Mouse (Mus musculus) granulocyte monocyte progenitor cell, adult 5-6 weeks (primary cell): Measurements from ENCODE around the gene Ptafr. TPM values are rescaled to one million over a fixed set of nuclear protein-coding genes. Genes with fewer than 3 reads are reported as not detected.

ENCODE experiments used
- ATAC-seq: replicated peaks from 2 replicates; pipeline ENCODE4 v1.8.0; 2016; ENCODE audit warnings: mild to moderate bottlenecking, moderate TSS enrichment, inconsistent platforms; ENCODE audit not compliant: poor library complexity, severe bottlenecking
- total RNA-seq, 2 experiments: library from RNA; stranded (forward) in 1 of 2; stranded (reverse) in 1 of 2; fragments of 200-712, 200-1000 nt in 1 of 2; fragments of >200 nt in 1 of 2; fragmentation: Nextera tagmentation in 1 of 2; gene quantifications; 2 replicates each; pipeline ENCODE4 v1.2.3; 2014 to 2017

The Ptafr gene
- total RNA-seq, 2 experiments from 2014 or later = 1.4 to 2.4 TPM

- no peak for ATAC-seq
Observed at GRCm38 (mm10) chr4:132608147-132608546, 44.3 kb downstream of the Ptafr start.

- peak; percentile 56 for ATAC-seq
Observed at GRCm38 (mm10) chr4:132610301-132610984, 46.6 kb downstream of the Ptafr start.

GRCm38 (mm10) chr4:132611320-132611719 is 47.5 kb downstream of the Ptafr start:
- ATAC-seq = peak; percentile 87

GRCm38 (mm10) chr4:132617873-132618272 is 54.0 kb downstream of the Ptafr start:
- peak; percentile 87 for ATAC-seq

GRCm38 (mm10) chr4:132618850-132619375 is 55.0 kb downstream of the Ptafr start:
- ATAC-seq = no peak

- ATAC-seq = no peak
Observed at GRCm38 (mm10) chr4:132620134-132620533, 56.3 kb downstream of the Ptafr start.

GRCm38 (mm10) chr4:132621287-132622068 is 57.6 kb downstream of the Ptafr start:
- ATAC-seq = peak; percentile 58

- peak; percentile 54 for ATAC-seq
Observed at GRCm38 (mm10) chr4:132624034-132624657, 60.3 kb downstream of the Ptafr start.

GRCm38 (mm10) chr4:132628830-132629229 is 65.0 kb downstream of the Ptafr start:
- peak; percentile 67 for ATAC-seq

Other genes with a start within 250 kb of the Ptafr start
- gene Trnau1ap, start 234.5 kb upstream of the Ptafr start, total RNA-seq (2014; fragmentation: Nextera tagmentation) = 29.7 and 36.3 TPM in 2 replicates
- gene Trnau1ap, start 234.5 kb upstream of the Ptafr start, total RNA-seq (2017) = 37.8 and 54.9 TPM in 2 replicates
- 58.8 and 68.9 TPM in 2 replicates for gene Rcc1, start 210.5 kb upstream of the Ptafr start, total RNA-seq (2014; fragmentation: Nextera tagmentation)
- 46.8 and 53.3 TPM in 2 replicates for gene Rcc1, start 210.5 kb upstream of the Ptafr start, total RNA-seq (2017)
- gene Phactr4, start 141.6 kb upstream of the Ptafr start, total RNA-seq (2014; fragmentation: Nextera tagmentation) = 29.2 and 36.8 TPM in 2 replicates
- 4.2 and 8.1 TPM in 2 replicates for gene Phactr4, start 141.6 kb upstream of the Ptafr start, total RNA-seq (2017)
- gene Med18, start 100.1 kb upstream of the Ptafr start, total RNA-seq (2014; fragmentation: Nextera tagmentation) = 9.2 and 16.1 TPM in 2 replicates
- 9.9 and 16.2 TPM in 2 replicates for gene Med18, start 100.1 kb upstream of the Ptafr start, total RNA-seq (2017)
- 3.4 and 3.9 TPM in 2 replicates for gene Sesn2, start 53.6 kb upstream of the Ptafr start, total RNA-seq (2014; fragmentation: Nextera tagmentation)
- 2.1 and 2.9 TPM in 2 replicates for gene Sesn2, start 53.6 kb upstream of the Ptafr start, total RNA-seq (2017)
- 781 and 857 TPM in 2 replicates for gene Atpif1, start 30.4 kb upstream of the Ptafr start, total RNA-seq (2014; fragmentation: Nextera tagmentation)
- 1,252 and 1,475 TPM in 2 replicates for gene Atpif1, start 30.4 kb upstream of the Ptafr start, total RNA-seq (2017)
- gene Dnajc8, start 28.5 kb upstream of the Ptafr start, total RNA-seq (2014; fragmentation: Nextera tagmentation) = 136 and 140 TPM in 2 replicates
- gene Dnajc8, start 28.5 kb upstream of the Ptafr start, total RNA-seq (2017) = 369 and 376 TPM in 2 replicates
- gene Eya3, start 74.9 kb downstream of the Ptafr start, total RNA-seq (2014; fragmentation: Nextera tagmentation) = 37.0 and 42.0 TPM in 2 replicates
- gene Eya3, start 74.9 kb downstream of the Ptafr start, total RNA-seq (2017) = 37.1 and 38.9 TPM in 2 replicates
- 2.9 and 4.4 TPM in 2 replicates for gene Xkr8, start 168.5 kb downstream of the Ptafr start, total RNA-seq (2014; fragmentation: Nextera tagmentation)
- 5.1 and 15.0 TPM in 2 replicates for gene Xkr8, start 168.5 kb downstream of the Ptafr start, total RNA-seq (2017)
- gene Smpdl3b, start 193.2 kb downstream of the Ptafr start, total RNA-seq (2014; fragmentation: Nextera tagmentation) = 0.47 TPM in 1 of 2 replicates, not detected in the other
- gene Smpdl3b, start 193.2 kb downstream of the Ptafr start, total RNA-seq (2017) = 1.7 TPM in 1 of 2 replicates, not detected in the other
- gene Rpa2, start 204.3 kb downstream of the Ptafr start, total RNA-seq (2014; fragmentation: Nextera tagmentation) = 87.0 and 114 TPM in 2 replicates
- gene Rpa2, start 204.3 kb downstream of the Ptafr start, total RNA-seq (2017) = 66.8 and 69.9 TPM in 2 replicates
- 43.6 and 56.7 TPM in 2 replicates for gene Themis2, start 232.3 kb downstream of the Ptafr start, total RNA-seq (2014; fragmentation: Nextera tagmentation)
- gene Themis2, start 232.3 kb downstream of the Ptafr start, total RNA-seq (2017) = 18.4 and 18.7 TPM in 2 replicates